Mouse (Mus musculus) kidney, embryonic 14.5 days (tissue): Measurements from ENCODE around the gene Urad. TPM values are rescaled to one million over a fixed set of nuclear protein-coding genes. Genes with fewer than 3 reads are reported as not detected.

Experiments
- ATAC-seq: fragments of 200-750 bp; cut with Nextera tagmentation; 2 replicates; pipeline ENCODE4 v1.8.0; 2017; ENCODE audit warnings: moderate number of reproducible peaks, mild to moderate bottlenecking, moderate TSS enrichment, moderate library complexity; ENCODE audit not compliant: low FRiP score, low TSS enrichment
- H3K27ac ChIP-seq: fragments of 300-500 bp; sonication (generic); 2 replicates; pipeline ENCODE4 v1.5.1; 2014; ENCODE audit warnings: low read depth, mild to moderate bottlenecking, low read length, moderate library complexity, mixed read lengths
- H3K27me3 ChIP-seq: fragments of 300-500 bp; sonication (generic); 2 replicates; pipeline ENCODE4 v1.6.1; 2014; ENCODE audit warnings: mild to moderate bottlenecking, low read length; ENCODE audit not compliant: control insufficient read depth, insufficient read depth
- H3K36me3 ChIP-seq: fragments of 300-500 bp; sonication (generic); 2 replicates; pipeline ENCODE4 v1.6.1; 2014; ENCODE audit warnings: low read length, mixed read lengths; ENCODE audit not compliant: control insufficient read depth, insufficient read depth
- H3K4me1 ChIP-seq: fragments of 300-500 bp; sonication (generic); 2 replicates; pipeline ENCODE4 v1.6.1; 2014; ENCODE audit warnings: low read length, mixed read lengths; ENCODE audit not compliant: control insufficient read depth, insufficient read depth
- H3K4me2 ChIP-seq: fragments of 300-500 bp; sonication (generic); replicated peaks from 2 replicates; pipeline ENCODE4 v1.6.1; 2014; ENCODE audit warnings: low read depth, mild to moderate bottlenecking, low read length
- H3K4me3 ChIP-seq: fragments of 300-500 bp; sonication (generic); 2 replicates; pipeline ENCODE4 v1.5.1; 2014; ENCODE audit warnings: mild to moderate bottlenecking, low read length
- H3K9ac ChIP-seq: fragments of 300-500 bp; sonication (generic); 2 replicates; pipeline ENCODE4 v1.6.1; 2014; ENCODE audit warnings: low read depth, mild to moderate bottlenecking, low read length, moderate library complexity
- H3K9me3 ChIP-seq: fragments of 300-500 bp; sonication (generic); 2 replicates; pipeline ENCODE4 v1.6.1; 2016; ENCODE audit warnings: low read length; ENCODE audit not compliant: control insufficient read depth
- WGBS: fragments of 180-500 bp; shearing (Covaris S2); extraction: QIAGEN DNeasy Blood & Tissue Kit; methylation state at CpG from one replicate; pipeline ENCODE4 v1.1.7; 2014; 5-methylcytosine and 5-hydroxymethylcytosine counted together
- microRNA-seq: library from miRNA; unstranded; fragments of <30 nt; microRNA quantifications from one replicate; pipeline ENCODE4, GENCODE M21; 2016
- polyA plus RNA-seq: library from polyadenylated mRNA; unstranded; fragments of >200 nt; fragmentation: Nextera tagmentation; extraction: Ambion mirVana; gene quantifications from 2 replicates; pipeline ENCODE4 v1.2.1, GENCODE M21; 2014

The Urad gene
- polyA plus RNA-seq, 1 experiment from 2014 or later, result not detected

GRCm38 (mm10) chr5:147269371-147269770 is 52.9 kb downstream of the Urad start:
- Histone ChIP-seq H3K4me1 (no peaks in the 10 kb centered on the region), H3K9ac (no peak overlapping the region), H3K27ac (no peak overlapping the region), H3K4me2 (no peak overlapping the region), H3K9me3 (no peaks in the 10 kb centered on the region), H3K27me3 (peaks cover 87% of the 10 kb centered on the region), H3K36me3 (no peaks in the 10 kb centered on the region), H3K4me3 (no peak overlapping the region)
- WGBS, result 3% methylated on average over 6 of the region's 6 CpGs
- ATAC-seq, result no peak

GRCm38 (mm10) chr5:147268728-147269127 is 53.5 kb downstream of the Urad start:
- ATAC-seq, result no peak
- H3K4me2 ChIP-seq, result no peak overlapping the region
- H3K27ac ChIP-seq, result no peak overlapping the region
- H3K36me3 ChIP-seq, result no peaks in the 10 kb centered on the region
- H3K4me3 ChIP-seq, result no peak overlapping the region
- H3K9ac ChIP-seq, result no peak overlapping the region
- no peaks in the 10 kb centered on the region for H3K4me1 ChIP-seq
- H3K27me3 ChIP-seq, result peaks cover 87% of the 10 kb centered on the region
- no peaks in the 10 kb centered on the region for H3K9me3 ChIP-seq
- WGBS, result under 1% methylated on average over 8 of the region's 8 CpGs

GRCm38 (mm10) chr5:147267434-147267833 is 54.8 kb downstream of the Urad start:
- H3K27me3 ChIP-seq, result peaks cover 84% of the 10 kb centered on the region
- H3K4me2 ChIP-seq, result no peak overlapping the region
- H3K27ac ChIP-seq, result no peak overlapping the region
- no peaks in the 10 kb centered on the region for H3K4me1 ChIP-seq
- no peaks in the 10 kb centered on the region for H3K36me3 ChIP-seq
- ATAC-seq, result no peak
- H3K4me3 ChIP-seq, result no peak overlapping the region
- no peaks in the 10 kb centered on the region for H3K9me3 ChIP-seq
- no peak overlapping the region for H3K9ac ChIP-seq
- 3% methylated on average over 6 of the region's 6 CpGs for WGBS

Small RNAs within 50 kb of the gene (microRNA-seq; reads per million reads assigned to microRNA genes)
- not detected for gene Mir7k

Other genes with a start within 250 kb of the Urad start
- gene Lnx2, start 245.9 kb downstream of the Urad start, polyA plus RNA-seq, result 10.8 and 14.4 TPM in 2 replicates
- 146 and 173 TPM in 2 replicates for gene Polr1d, start 245.4 kb downstream of the Urad start, polyA plus RNA-seq
- gene Gsx1, start 133.7 kb downstream of the Urad start, polyA plus RNA-seq, result not detected in 2 replicates
- 0.19 TPM in 1 of 2 replicates, not detected in the other for gene Pdx1, start 52.5 kb downstream of the Urad start, polyA plus RNA-seq
- not detected in 2 replicates for gene Cdx2, start 15.2 kb downstream of the Urad start, polyA plus RNA-seq
- gene Flt3, start 78.0 kb upstream of the Urad start, polyA plus RNA-seq, result not detected in 2 replicates
- gene Pan3, start 107.7 kb upstream of the Urad start, polyA plus RNA-seq, result 88.9 and 102 TPM in 2 replicates